Mouse (Mus musculus) MEL (cell line): ENCODE results near the gene Rnf207. TPM values are rescaled to one million over a fixed set of nuclear protein-coding genes. Genes with fewer than 3 reads are reported as not detected.

Experiments used
- DNase-seq: peaks from one replicate; pipeline ENCODE4 v3.0.0; 2011; ENCODE audit warnings: low read depth, low spot score
- H3K27ac ChIP-seq: 2 replicates; pipeline ENCODE4 v1.5.1; 2012; ENCODE audit warnings: low read depth, mild to moderate bottlenecking, control low read depth, low read length, moderate library complexity; ENCODE audit not compliant: control insufficient read depth
- H3K27me3 ChIP-seq, 2 experiments: fragments of 150-350 bp in 1 of 2; sonication (generic) in 1 of 2; 2 replicates each; pipeline ENCODE4 v1.6.1; 2012; ENCODE audit warnings: low read length in 2 of 2, mild to moderate bottlenecking in 2 of 2, improper control_type of control experiment in 1 of 2, moderate library complexity in 1 of 2; ENCODE audit not compliant: insufficient read depth in 2 of 2, control insufficient read depth in 1 of 2
- H3K36me3 ChIP-seq, 2 experiments: 2 replicates each; pipeline ENCODE4 v1.6.1; 2012 to 2014; ENCODE audit warnings: low read length in 2 of 2, improper control_type of control experiment in 1 of 2, inconsistent platforms in 1 of 2, mild to moderate bottlenecking in 1 of 2; ENCODE audit not compliant: insufficient read depth in 2 of 2, control insufficient read depth in 1 of 2
- H3K4me1 ChIP-seq, 2 experiments: fragments of 150-350 bp in 1 of 2; sonication (generic) in 1 of 2; 2 replicates each; pipeline ENCODE4 v1.6.1; 2012; ENCODE audit warnings: low read length in 2 of 2, improper control_type of control experiment in 1 of 2, mild to moderate bottlenecking in 1 of 2; ENCODE audit not compliant: insufficient read depth in 2 of 2, control insufficient read depth in 1 of 2
- H3K4me3 ChIP-seq, 2 experiments: fragments of 150-350 bp in 1 of 2; sonication (generic) in 1 of 2; 2 replicates each; pipeline ENCODE4 v1.5.1; 2012; ENCODE audit warnings: low read depth in 2 of 2, low read length in 2 of 2, mild to moderate bottlenecking in 2 of 2, moderate library complexity in 2 of 2, control low read depth in 1 of 2, improper control_type of control experiment in 1 of 2; ENCODE audit not compliant: control insufficient read depth in 1 of 2, insufficient read depth in 1 of 2
- H3K79me2 ChIP-seq: 2 replicates; pipeline ENCODE4 v1.6.1; 2012; ENCODE audit warnings: mild to moderate bottlenecking, low read length, moderate library complexity; ENCODE audit not compliant: control insufficient read depth, poor library complexity, insufficient read depth
- H3K9ac ChIP-seq: 2 replicates; pipeline ENCODE4 v1.6.1; 2012; ENCODE audit warnings: low read depth, mild to moderate bottlenecking, control low read depth, low read length, moderate library complexity; ENCODE audit not compliant: control insufficient read depth, poor library complexity, severe bottlenecking
- H3K9me3 ChIP-seq: fragments of 150-350 bp; sonication (generic); replicated peaks from 2 replicates; pipeline ENCODE4 v1.6.1; 2012; ENCODE audit warnings: mild to moderate bottlenecking, low read length, improper control_type of control experiment, moderate library complexity; ENCODE audit not compliant: insufficient read depth
- CTCF ChIP-seq, 3 experiments: IDR thresholded peaks in 2 of 3; conservative IDR thresholded peaks in 1 of 3; 2 replicates each; pipeline ENCODE4 v1.5.1; 2011 to 2012; ENCODE audit warnings: low read length in 3 of 3, low read depth in 2 of 3, mild to moderate bottlenecking in 2 of 3, improper control_type of control experiment in 1 of 3, inconsistent platforms in 1 of 3, mixed read lengths in 1 of 3, moderate library complexity in 1 of 3; ENCODE audit not compliant: control insufficient read depth in 1 of 3, insufficient read depth in 1 of 3, poor library complexity in 1 of 3, severe bottlenecking in 1 of 3
- JUND ChIP-seq: IDR thresholded peaks from 2 replicates; pipeline ENCODE4 v1.6.1; 2011; ENCODE audit warnings: low read depth, mild to moderate bottlenecking, improper control_type of control experiment, low read length
- KAT2A ChIP-seq: conservative IDR thresholded peaks from 2 replicates; pipeline ENCODE4 v1.6.1; 2012; ENCODE audit warnings: low read depth, low read length, improper control_type of control experiment, inconsistent platforms
- MAFK ChIP-seq: IDR thresholded peaks from 2 replicates; pipeline ENCODE4 v1.6.1; 2011; ENCODE audit warnings: low read depth, mild to moderate bottlenecking, low read length, improper control_type of control experiment, borderline replicate concordance
- POLR2AphosphoS2 ChIP-seq: IDR thresholded peaks from 2 replicates; pipeline ENCODE4 v1.6.1; 2011; ENCODE audit warnings: low read length, improper control_type of control experiment
- POLR2AphosphoS5 ChIP-seq: IDR thresholded peaks from 2 replicates; pipeline ENCODE4 v1.6.1; 2012; ENCODE audit warnings: low read depth, borderline replicate concordance, mild to moderate bottlenecking, inconsistent platforms, low read length, moderate library complexity, mixed read lengths
- RCOR1 ChIP-seq: IDR thresholded peaks from 2 replicates; pipeline ENCODE4 v1.6.1; 2012; ENCODE audit warnings: low read depth, mild to moderate bottlenecking, inconsistent platforms, low read length, improper control_type of control experiment
- SMC3 ChIP-seq: IDR thresholded peaks from 2 replicates; pipeline ENCODE4 v1.6.1; 2011; ENCODE audit warnings: low read depth, low read length, improper control_type of control experiment
- TAL1 ChIP-seq: IDR thresholded peaks from 2 replicates; pipeline ENCODE4 v1.6.1; 2012; ENCODE audit warnings: mild to moderate bottlenecking, inconsistent platforms, low read length, moderate library complexity, mixed read lengths
- TCF12 ChIP-seq: IDR thresholded peaks from 2 replicates; pipeline ENCODE4 v1.6.1; 2014; ENCODE audit warnings: low read depth, mild to moderate bottlenecking, inconsistent platforms, low read length, improper control_type of control experiment, moderate library complexity
- USF1 ChIP-seq: IDR thresholded peaks from 2 replicates; pipeline ENCODE4 v1.6.1; 2014; ENCODE audit warnings: low read depth, mild to moderate bottlenecking, inconsistent platforms, low read length, improper control_type of control experiment, moderate library complexity
- ZNF384 ChIP-seq: IDR thresholded peaks from 2 replicates; pipeline ENCODE4 v1.6.1; 2012; ENCODE audit warnings: low read depth, mild to moderate bottlenecking, inconsistent platforms, low read length, improper control_type of control experiment
- polyA plus RNA-seq, 2 experiments: library from polyadenylated mRNA; stranded (reverse) in 1 of 2; unstranded in 1 of 2; fragments of >175 nt in 1 of 2; fragments of >200 nt in 1 of 2; gene quantifications; 2 replicates each; pipeline versions ENCODE4 v1.2.1 to v1.2.4; 2012; ENCODE audit warnings: low replicate concordance in 2 of 2, low read depth in 1 of 2; ENCODE audit not compliant: insufficient read length in 2 of 2, insufficient read depth in 1 of 2, missing spikeins in 1 of 2
- total RNA-seq: library from RNA; depleted of rRNA; stranded (reverse); fragments of 300-350 nt; gene quantifications from 2 replicates; pipeline ENCODE4 v1.2.3, GENCODE M21; 2012

Gene Rnf207
- total and polyA plus RNA-seq, 3 experiments: 0.36 TPM; not detected in 2

GRCm38 (mm10) chr4:152295916-152296315, 22.9 kb downstream of the Rnf207 start (continued):
- TF ChIP-seq POLR2AphosphoS2 (no peak; the same call in 1 of the 2 replicates), POLR2AphosphoS5 (no peak)
- TF ChIP-seq, all 39 proteins: peak for 18

- Histone ChIP-seq H3K27me3 (no peaks in the 10 kb centered on the region), H3K36me3 (peaks cover 0 to 8% of the 10 kb centered on the region in 2 experiments; a peak in 1 of 4 replicates), H3K4me3 (no peak overlapping the region), H3K4me1 (peaks cover 4 to 14% of the 10 kb centered on the region in 2 experiments; a peak in 3 of 4 replicates), H3K9ac (no peak overlapping the region), H3K9me3 (no peaks in the 10 kb centered on the region), H3K79me2 (peaks cover 20% of the 10 kb centered on the region), H3K27ac (no peak overlapping the region)
- TF ChIP-seq JUND (no peak), CTCF (IDR thresholded peaks at IDR 0.05 in 2 of 3, conservative IDR thresholded peaks at IDR 0.05 in 1 of 3; ENCODE audit: control insufficient read depth in 1 of 3, insufficient read depth in 1 of 3, low read depth in 2 of 3, low read length in 3 of 3, poor library complexity in 1 of 3, severe bottlenecking in 1 of 3) (peak; percentile 28 to 44 (median 40); a peak in 4 of 6 replicates), KAT2A (no peak), SMC3 (peak; percentile 24; the same call in 1 of the 2 replicates), USF1 (no peak)
- peak; percentile 38 for DNase-seq
Observed at GRCm38 (mm10) chr4:152294188-152294929, 24.4 kb downstream of the Rnf207 start.

- no peak overlapping the region for H3K9ac ChIP-seq
- no peaks in the 10 kb centered on the region for H3K27me3 ChIP-seq
- TF ChIP-seq MAFK (no peak), RCOR1 (no peak), TCF12 (no peak), TAL1 (no peak), KAT2A (no peak), ZNF384 (no peak)
- no peak overlapping the region for H3K27ac ChIP-seq
- H3K36me3 ChIP-seq: no peaks in the 10 kb centered on the region
- H3K4me3 ChIP-seq: no peak overlapping the region
- H3K9me3 ChIP-seq: no peaks in the 10 kb centered on the region
- no peak for DNase-seq
- peaks cover 0 to 6% of the 10 kb centered on the region in 2 experiments; a peak in 1 of 4 replicates for H3K4me1 ChIP-seq
- peaks cover 2% of the 10 kb centered on the region for H3K79me2 ChIP-seq
Observed at GRCm38 (mm10) chr4:152292102-152292765, 26.6 kb downstream of the Rnf207 start.
